Mouse (Mus musculus): Measurements from ENCODE around the gene Ces1d. TPM values are rescaled to one million over a fixed set of nuclear protein-coding genes. Genes with fewer than 3 reads are reported as not detected.

The Ces1d gene
- polyA plus RNA-seq (2012; rRNA removed) = 0.40 and 0.48 TPM in 2 replicates

GRCm38 (mm10) chr8:93197685-93198525 lies at the start of gene Ces1d:
Gene Ces1d (minus strand): TSS chr8:93197838.

GRCm38 (mm10) chr8:93229446-93229845 lies 31.8 kb upstream of the Ces1d start, which contains the start of gene Ces1e:
Gene Ces1e (minus strand): TSS chr8:93229619.

GRCm38 (mm10) chr8:93131233-93131980 lies 66.2 kb downstream of the Ces1d start, which contains the start of gene Ces1c:
Gene Ces1c (minus strand): TSS chr8:93131283.

Other genes with a start within 250 kb of the Ces1d start
- 0.22 and 0.27 TPM in 2 replicates for gene Slc6a2, start 237.8 kb downstream of the Ces1d start, polyA plus RNA-seq (2012; rRNA removed)
- gene Ces1a, start 149.6 kb downstream of the Ces1d start, polyA plus RNA-seq (2012; rRNA removed) = not detected in 2 replicates
- gene Ces1b, start 117.8 kb downstream of the Ces1d start, polyA plus RNA-seq (2012; rRNA removed) = not detected in 2 replicates
- gene Ces1c, start 66.6 kb downstream of the Ces1d start, polyA plus RNA-seq (2012; rRNA removed) = not detected in 2 replicates
- not detected in 2 replicates for gene Ces1e, start 31.8 kb upstream of the Ces1d start, polyA plus RNA-seq (2012; rRNA removed)
- 0.04 TPM in 1 of 2 replicates, not detected in the other for gene Ces1f, start 81.9 kb upstream of the Ces1d start, polyA plus RNA-seq (2012; rRNA removed)
- gene Ces1g, start 139.5 kb upstream of the Ces1d start, polyA plus RNA-seq (2012; rRNA removed) = 0.07 TPM in 1 of 2 replicates, not detected in the other
- 0.06 TPM in 1 of 2 replicates, not detected in the other for gene Ces1h, start 181.9 kb upstream of the Ces1d start, polyA plus RNA-seq (2012; rRNA removed)

Measured in central nervous system, embryonic 11.5 days (tissue).